Mouse (Mus musculus): ENCODE measurements around the gene Pecam1.

GRCm38 (mm10) chr11:106633456-106633855 is 117.0 kb downstream of the Pecam1 start:
- TF ChIP-seq CTCF (IDR thresholded peaks at IDR 0.05; ENCODE audit: low read depth, low read length) = no peak
- no peak for TF ChIP-seq EP300 (IDR thresholded peaks at IDR 0.05; ENCODE audit: insufficient read depth, low read depth, low read length)
- no peak for TF ChIP-seq POLR2A (IDR thresholded peaks at IDR 0.05; ENCODE audit: insufficient read depth, low read length)
